In the genomic region with DNA sequence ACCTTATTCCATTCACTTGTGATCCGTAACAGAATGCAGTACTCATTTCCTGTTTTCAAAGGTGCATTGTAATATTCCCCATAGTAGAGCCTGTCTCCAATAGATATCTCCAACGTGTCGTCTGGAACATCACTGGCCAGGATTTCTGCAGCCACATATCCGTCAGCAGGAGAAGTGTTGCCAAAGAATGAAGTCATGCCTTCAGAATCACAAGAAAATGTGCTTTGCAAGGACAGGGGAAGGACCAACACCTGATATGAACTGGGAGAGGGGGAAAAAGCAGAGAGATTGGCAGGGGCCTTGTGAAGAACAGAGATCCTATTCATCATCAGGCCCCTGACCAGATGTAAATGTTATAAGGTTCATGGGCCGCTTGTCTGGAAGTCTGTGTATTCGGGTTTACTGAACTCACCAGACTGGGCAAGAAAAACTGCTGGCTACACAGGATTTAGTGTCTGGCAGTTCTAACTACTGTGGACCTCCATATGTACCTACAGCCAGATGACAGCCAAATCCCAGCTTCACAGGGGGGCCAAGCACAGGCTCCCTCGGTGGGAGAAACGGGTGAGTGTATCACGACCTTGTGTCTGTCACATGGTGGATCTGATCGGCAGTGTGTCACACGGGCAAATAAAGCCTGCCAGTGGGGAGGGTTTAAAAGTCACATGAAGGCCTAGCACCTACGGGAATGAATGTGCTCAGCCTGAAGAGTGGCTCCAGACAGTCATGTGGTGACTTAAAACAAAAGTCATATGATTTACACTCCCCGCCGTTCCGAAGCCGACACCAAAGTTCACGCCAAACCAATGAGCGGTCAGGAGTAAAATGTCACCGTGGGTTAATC, we compare ENCODE assay signal across 9 mouse cellular contexts.
DNase-seq lines count a peak whose midpoint lies in the region; ATAC-seq and TF ChIP-seq lines count a peak whose summit lies in the region.
"Had no signal": no experiment of that assay in that cellular context is flagged by ENCODE, and none has a peak within 500 bp of the region (broad histone marks: within the 10 kb centered on the region; RNA-seq: fewer than 3 reads in every experiment).

No protein-coding gene starts in this region.

- H3K9ac ChIP-seq in liver, postnatal 0 days (replicated peaks): no peak overlapping the region
- H3K9ac ChIP-seq: embryonic facial prominence, embryonic 13.5 days had no signal

- peaks cover 5% of the 10 kb centered on the region for H3K36me3 ChIP-seq in liver, postnatal 0 days (replicated peaks; ENCODE audit: insufficient read depth, low read length)
- H3K36me3 ChIP-seq: embryonic facial prominence, embryonic 13.5 days had no signal

- no peaks in the 10 kb centered on the region for H3K9me3 ChIP-seq in liver, postnatal 0 days (ENCODE audit: low read length)
- H3K9me3 ChIP-seq: embryonic facial prominence, embryonic 13.5 days; megakaryocyte, embryonic 14.5 days had no signal

- no peak for TF ChIP-seq CTCF in liver, postnatal 0 days (IDR thresholded peaks at IDR 0.05; ENCODE audit: low read depth)

- no peak for TF ChIP-seq EP300 in liver, postnatal 0 days (IDR thresholded peaks at IDR 0.05; ENCODE audit: low read depth)

- H3K4me3 ChIP-seq in liver, postnatal 0 days (ENCODE audit: low read depth, low read length): no peak overlapping the region
- H3K4me3 ChIP-seq: embryonic facial prominence, embryonic 13.5 days; megakaryocyte, embryonic 14.5 days had no signal

- intact Hi-C loops in heart, postnatal 25 days (cut with DNase I): no loop called here

- WGBS in liver, postnatal 0 days (ENCODE audit: insufficient replicate concordance): 77% methylated on average over 19 of the region's 19 CpGs

- no peak overlapping the region for H3K4me2 ChIP-seq in liver, postnatal 0 days (ENCODE audit: low read depth, low read length)
- H3K4me2 ChIP-seq: embryonic facial prominence, embryonic 13.5 days had no signal

- no peak for DNase-seq in liver, postnatal 0 days
- DNase-seq in liver: no peak
- peak; percentile 24 for DNase-seq in MN1 (ENCODE audit: low spot score)
- DNase-seq in adrenal gland, postnatal 14 days: peak; percentile 65
- DNase-seq in heart, postnatal 25 days (ENCODE audit: low spot score): peak; percentile 35
- DNase-seq in right cerebral cortex, postnatal 36 days (ENCODE audit: low spot score in 2 of 2): no peak

- no peak for ATAC-seq in liver, postnatal 0 days
- ATAC-seq in monocyte, adult 5-6 weeks (replicated peaks; ENCODE audit: insufficient number of reproducible peaks, low FRiP score, low TSS enrichment, poor library complexity, severe bottlenecking): no peak

- H3K27me3 ChIP-seq in liver, postnatal 0 days (ENCODE audit: insufficient read depth, low read length): no peaks in the 10 kb centered on the region
- H3K27me3 ChIP-seq: embryonic facial prominence, embryonic 13.5 days; megakaryocyte, embryonic 14.5 days had no signal

- H3K4me1 ChIP-seq in liver, postnatal 0 days (ENCODE audit: insufficient read depth): peaks cover 36% of the 10 kb centered on the region

- peak overlapping the region; percentile 98 for H3K27ac ChIP-seq in liver, postnatal 0 days (ENCODE audit: low read depth)
- H3K27ac ChIP-seq: embryonic facial prominence, embryonic 13.5 days had no signal

Comparison
In these comparisons a context has a peak if more than half of its experiments do, and no peak if none do; other contexts are left out.
1. DNase-seq: peak in MN1 (single experiment), adrenal gland, postnatal 14 days (single experiment) and heart, postnatal 25 days (single experiment); none in liver, postnatal 0 days (single experiment), liver (single experiment) and right cerebral cortex, postnatal 36 days (0 of 2).